Mouse (Mus musculus) liver, postnatal 0 days (tissue): ENCODE results near the gene Cpt1c.

Source experiments
- CTCF ChIP-seq: sonication (generic); IDR thresholded peaks from 2 replicates; pipeline ENCODE4 v1.5.1; 2016; ENCODE audit warnings: antibody characterized with exemption, low read depth
- EP300 ChIP-seq: IDR thresholded peaks from 2 replicates; pipeline ENCODE4 v1.6.1; 2016; ENCODE audit warnings: antibody characterized with exemption, low read depth, mild to moderate bottlenecking

GRCm38 (mm10) chr7:44970231-44970691, 4.4 kb downstream of the Cpt1c start:
- TF ChIP-seq CTCF, result no peak
- TF ChIP-seq EP300, result no peak
